Mouse (Mus musculus): Measurements from ENCODE around the gene Eno1.

Gene Eno1

DNA sequence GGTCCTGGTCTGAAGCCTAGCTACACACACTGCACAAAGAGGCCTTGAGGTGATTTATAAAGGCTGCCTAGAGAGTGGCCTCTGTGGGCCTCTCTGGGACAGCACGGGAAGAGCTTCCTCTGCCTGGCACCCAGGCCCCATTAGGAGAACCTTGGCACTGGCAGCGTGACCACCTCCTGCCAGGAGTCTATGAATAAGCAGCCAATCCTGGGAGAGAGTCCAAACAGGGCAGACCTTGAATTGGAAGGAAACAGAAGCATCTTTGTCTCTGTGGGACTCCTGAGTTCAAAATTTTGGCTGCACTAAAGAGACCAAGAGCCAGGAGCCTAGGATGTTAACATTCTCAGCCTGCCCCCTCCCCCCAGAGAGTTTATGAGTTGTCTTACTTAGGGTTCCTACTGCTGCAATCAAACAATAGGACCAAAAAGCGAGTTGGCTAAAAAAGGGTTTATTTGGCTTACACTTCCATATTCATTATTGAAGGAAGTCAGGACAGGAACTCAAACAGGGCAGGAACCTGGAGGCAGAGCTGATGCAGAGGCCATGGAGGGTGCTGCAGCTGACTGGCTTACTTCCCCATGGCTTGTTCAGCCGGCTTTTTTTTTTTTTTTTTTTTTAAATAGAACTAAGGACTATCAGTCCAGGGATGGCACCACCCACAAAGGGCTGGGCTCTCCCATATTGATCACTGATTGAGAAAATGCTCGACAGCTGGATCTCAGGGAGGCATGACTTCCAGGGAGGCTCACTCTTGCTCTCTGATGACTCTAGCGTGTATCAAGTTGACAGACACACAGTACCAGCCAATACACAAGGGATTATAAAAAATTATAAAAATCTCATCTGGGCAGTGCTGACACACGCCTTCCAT, 9.5 kb upstream of the Eno1 start:
- no peak for DNase-seq

DNA sequence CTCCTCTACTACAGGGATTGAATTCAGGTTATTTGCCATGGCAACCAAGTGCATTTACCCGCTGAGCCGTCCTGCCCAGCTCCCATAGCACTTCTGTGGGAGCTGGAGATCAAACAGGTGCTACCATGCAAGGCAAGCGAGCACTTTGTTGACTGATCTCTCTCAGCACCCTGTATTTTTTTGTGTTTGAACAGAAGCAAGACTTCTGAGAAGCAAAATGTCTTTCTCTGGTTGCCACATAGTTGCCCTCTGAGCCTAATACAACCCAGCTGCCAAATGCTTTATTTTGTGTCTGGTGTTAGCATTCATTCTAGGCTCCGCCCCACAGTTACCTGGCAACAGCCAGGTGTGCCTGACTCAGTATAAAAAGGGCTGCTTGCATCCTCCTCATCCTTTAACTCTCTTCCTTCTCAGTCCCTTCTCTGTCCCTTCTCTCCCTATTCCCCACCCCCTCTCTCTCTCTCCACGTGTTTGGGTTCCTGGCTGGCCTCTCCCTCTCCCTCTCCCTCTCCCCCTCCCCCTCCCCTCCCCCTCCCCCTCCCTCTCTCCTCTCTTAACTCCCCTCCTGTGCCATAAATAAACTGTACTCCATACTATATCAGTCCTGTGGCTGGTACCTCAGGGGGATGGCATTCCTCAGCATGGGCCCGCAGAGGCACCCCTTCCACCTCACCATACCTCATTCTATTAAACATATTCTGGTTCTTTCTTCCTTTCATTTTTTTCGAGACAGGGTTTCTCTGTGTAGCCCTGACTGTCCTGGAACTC, 7.8 kb upstream of the Eno1 start:
- no peak for DNase-seq

DNA sequence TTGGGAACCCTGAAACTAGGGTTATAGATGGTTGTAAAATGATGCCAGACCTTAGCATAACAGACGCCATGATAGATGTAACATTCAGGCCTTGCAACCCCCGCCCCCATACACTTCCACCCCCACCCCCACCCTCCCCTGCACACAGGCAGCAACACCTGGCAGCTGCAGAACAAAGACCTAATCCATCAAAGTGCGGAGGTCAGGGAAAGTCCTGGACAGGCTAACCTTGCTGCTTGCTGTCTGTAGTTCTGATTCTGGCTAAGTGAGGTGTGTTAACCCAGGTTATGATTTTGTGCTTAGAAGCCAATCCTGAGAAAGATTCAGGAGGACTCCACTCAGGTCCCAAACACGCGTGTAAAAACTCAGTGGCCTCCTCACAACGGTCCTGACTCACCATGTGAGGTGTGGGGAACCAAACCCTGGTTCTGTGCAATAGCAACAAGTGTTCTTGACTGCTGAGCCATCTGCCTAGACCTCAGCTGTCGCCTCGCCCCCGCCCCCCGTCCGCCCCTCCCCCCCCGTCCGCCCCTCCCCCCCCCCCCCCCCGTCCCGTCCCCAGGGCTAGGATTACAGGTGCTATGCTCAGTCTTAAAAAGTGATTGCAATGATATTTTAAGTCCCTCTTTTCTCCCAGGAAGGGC, 6.7 kb upstream of the Eno1 start:
- DNase-seq: no peak

DNA sequence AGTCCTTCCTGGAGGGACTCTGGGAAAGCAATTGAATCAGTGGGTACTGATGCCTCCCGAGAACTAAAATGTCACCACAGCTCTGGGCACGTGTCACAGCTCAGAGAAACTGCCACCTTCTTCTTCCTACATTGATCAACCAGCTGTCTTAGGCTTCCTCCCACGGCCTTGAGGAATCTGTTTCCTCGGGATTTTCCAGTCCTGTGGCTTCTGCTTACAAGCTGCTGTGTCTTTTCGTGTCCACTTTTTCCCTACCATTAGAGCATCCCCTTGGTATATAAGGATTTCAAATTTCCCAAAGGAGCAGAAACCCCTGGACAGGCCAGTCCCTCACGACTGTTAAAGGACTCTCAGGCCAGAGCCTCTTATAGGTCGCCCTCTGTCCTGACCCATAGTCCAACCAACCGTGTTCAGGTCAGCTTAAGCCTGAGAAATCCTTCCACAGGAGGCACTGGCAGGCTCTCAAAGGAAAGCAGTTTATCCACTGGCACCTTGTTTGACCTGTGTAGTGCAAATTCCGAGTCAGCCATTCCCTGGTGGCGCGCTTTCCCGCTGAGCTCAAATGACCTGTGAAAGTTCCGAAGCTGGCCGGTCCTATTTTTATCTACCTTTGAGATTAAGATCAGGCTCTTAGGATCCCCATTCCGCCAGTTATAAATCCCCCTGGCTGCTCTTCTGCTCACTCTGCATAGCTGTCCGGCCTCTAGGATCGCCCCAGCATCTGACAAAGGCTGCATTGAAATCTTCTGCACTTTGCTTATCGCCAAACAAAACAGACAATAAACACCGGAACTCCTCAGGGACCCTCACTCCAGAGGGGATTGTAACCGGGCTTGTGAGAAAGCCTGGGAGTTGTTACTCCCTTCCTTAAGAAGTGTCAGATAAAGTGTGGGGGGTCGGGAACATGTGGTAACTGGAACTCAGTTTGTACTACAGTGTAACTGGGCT, 5.8 kb upstream of the Eno1 start:
- no peak for DNase-seq

DNA sequence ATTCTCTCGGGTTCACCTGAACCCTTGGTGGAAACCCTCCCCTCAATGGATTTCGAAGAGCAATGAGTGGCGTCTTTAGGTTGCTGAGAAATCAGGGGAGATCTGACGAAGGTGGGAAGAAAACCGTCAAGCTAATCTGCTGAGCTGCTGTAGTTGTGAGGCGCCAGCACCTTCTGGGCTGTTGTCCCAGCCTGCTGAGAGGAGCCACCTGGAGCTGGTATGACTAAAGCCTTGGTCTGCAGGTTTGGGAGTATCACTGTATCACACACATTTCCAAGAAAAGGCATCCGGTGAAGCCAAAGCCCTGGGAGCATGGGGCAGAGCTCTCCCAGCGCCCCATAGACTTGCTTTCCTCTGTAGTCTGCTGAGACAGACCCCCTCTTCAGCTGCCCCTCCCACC, 4.7 kb upstream of the Eno1 start:
- DNase-seq: no peak

DNA sequence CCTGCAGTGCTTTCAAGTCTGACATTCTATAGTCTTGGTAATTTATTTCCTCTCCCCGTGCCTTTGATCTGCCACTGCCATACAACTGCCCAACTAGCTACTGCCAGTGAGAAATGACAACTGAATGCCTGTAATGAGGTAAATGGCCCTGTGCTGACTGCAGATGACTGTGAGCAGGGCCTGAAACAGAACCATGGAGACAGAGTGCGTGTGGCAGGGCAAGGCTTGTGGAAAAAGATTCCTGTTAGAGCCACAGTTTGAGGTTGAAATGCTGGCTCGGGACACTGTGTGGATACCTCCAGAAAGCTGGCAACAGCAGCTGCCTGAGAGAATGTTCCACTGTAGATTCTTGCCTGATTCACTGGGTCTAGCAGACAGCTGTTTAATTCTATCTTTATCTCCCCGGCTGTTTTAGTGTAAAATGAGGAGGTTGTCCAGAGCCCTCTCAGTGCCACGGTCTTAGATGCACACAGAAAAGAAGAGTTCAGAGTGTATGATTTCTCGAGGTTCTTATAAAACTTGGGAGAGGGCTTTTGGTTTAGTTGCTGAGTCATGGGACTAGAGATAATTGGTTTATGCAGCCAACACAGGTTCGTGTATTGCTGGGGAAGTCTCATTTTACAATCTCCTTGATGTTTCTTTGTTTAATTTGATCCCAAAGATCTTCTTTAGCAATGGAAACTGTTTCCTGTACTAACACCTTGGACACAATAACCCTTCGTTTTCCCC, 1.8 kb upstream of the Eno1 start:
- no peak for DNase-seq

DNA sequence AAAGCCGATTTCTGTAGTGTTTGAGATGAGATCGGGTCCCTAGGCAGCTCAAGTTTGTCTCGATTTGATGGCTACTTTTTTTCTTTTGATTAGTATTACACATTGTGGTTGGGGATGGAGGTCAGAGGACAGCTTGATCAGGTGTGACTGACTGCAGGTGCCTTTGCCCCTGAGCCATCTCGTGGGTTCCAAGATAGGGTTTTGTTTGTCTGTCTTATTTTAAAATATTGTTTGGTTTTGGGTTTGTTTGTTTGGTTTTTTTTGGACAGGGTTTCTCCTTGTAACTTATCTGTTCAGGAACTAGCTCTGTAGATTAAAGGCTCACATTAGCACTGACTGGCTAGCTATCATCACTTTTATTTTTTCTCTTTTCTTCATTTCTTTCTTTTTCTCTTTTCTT, 936 bp upstream of the Eno1 start:
- no peak for DNase-seq

DNA sequence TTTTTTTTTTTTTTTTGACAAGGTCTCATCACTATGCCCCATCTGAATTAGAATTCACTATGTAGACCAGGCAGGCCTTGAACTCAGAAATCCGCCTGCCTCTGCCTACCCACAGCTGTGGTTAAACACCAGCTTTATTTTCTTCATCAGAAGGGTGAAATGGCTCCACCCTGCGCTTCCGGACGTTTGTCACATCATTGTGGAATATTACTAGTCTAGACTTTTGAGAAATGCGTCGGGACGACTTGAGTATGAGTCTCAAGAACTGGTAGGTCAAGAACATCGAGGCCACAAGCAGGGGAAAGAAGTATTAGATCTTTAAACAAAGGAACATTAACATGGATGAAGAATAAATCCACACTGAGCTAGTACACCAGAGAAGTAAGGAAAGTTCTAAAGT, 490 bp upstream of the Eno1 start:
- DNase-seq: no peak

DNA sequence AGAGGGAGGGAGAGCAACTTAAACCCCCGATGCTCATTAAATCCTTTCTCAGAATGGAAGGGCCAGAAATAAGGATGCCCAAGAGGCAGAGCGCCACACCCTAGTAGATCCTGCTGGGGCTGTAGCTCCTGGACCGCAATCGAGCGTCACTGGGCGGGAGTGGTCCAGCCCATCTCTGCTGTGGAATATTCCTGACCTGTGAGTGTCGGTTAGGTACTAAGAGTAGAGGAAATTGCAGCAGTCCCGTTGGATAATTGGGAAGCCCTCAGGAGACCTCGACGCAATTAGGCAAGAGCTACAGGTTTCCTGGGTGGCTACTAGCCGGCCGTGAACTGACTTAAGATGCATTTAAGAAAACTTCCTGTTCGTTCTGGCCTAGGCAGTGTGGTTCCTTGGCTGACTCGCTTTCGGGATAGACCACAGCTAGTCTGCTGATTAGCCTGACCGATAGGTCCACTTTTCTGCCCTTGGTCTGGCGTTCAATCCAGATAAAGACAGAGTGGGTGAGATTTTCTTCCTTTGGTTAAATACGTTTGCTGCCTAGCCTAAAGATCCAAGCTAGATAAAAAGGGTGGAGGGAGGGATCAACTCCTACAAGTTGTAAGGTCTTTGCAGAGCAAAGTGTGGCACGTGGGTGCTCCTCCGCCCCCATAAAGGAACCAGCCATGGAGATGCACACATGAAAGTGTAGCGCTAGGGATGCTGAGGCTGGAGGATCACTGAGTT, 1.3 kb downstream of the Eno1 start:
- DNase-seq: peak in 1 of 2 experiments; percentile 34

DNA sequence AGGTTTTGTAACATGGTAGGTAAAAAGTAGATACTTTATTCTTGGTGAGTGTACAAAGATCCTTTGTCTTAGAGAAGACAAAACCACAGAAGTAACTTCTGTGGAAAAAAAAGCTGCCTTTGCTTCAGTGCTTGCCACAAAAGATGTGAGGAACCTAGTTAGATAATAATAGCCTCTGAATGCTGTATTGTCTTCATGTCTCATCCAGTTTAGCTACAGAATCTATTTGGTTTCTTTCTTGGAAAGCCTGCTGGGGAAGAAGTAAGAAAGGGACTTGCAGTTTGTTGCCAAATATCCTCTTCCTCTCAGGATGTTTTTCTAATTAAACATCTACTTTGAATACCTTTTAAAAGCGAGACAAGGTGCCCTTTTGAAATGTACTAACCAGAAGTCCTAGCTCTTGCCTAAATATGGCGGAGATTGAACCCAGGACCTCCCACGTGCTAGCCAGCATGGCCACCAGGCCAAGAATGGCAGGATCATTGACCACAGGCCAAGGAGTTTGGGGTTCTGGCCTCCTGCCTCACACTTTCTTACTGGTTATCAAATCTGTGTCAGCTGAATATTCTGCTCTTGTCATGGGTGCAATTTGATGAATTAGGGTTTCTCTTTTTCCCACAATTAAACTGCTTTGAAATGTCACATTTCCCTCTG, 2.0 kb downstream of the Eno1 start:
- no peak for DNase-seq

DNA sequence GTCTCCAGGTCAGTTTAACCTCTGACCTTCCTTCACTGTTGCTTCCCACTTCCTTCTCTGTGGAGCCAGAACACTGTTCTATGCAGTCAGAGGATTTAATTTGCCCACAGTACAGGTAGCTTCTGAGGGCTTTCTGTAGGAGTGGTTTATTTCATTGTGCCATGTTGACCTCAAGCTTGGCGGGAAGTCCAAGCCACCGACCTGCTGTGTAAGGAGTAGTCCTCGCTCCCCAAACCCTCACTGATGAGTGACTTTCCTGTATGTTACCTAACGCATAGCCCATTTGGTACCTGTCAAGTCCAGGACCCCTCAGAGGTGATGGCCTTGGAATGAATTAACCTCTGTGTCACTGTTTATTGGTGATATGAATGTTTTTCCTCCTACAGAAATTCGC, 2.6 kb downstream of the Eno1 start:
- DNase-seq: no peak

DNA sequence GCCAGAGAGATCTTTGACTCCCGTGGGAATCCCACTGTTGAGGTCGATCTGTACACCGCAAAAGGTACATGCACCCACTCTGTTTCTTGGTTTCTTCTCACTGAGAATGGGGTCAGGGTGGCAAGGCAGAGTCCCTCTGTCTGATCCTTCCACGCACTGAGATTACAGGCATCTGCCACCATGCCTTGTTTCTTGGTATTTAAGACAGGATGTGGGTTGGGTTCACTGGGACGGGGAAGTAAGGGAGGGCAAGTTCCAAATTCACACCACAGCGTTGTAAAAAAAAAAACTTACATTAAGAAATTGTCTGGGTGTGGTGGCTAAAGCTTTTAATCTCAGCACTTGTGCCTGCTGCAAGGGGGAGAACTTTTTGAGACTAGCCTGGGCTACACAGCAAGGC, 3.0 kb downstream of the Eno1 start:
- peak in 1 of 2 experiments; percentile 14 for DNase-seq

DNA sequence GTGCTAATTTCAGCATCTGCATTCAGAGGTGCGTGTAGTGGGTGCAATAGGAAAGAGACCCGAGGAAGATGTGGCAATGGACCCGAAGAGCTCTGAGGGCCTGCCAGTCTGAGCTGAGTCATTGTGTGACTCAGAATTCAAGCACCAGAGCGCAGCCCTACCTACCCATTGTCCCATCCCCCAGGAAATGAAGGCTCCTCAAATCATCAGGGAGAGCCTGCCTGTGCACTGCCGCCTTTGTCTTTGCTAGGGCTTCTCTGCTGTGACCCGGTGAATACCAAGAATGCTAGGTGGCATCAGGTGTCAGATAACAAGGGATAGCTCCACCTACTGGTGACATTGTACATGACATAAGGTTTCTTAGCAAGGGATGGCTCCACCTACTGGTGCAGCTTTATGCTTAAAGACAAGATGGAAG, 3.4 kb downstream of the Eno1 start:
- DNase-seq: peak; percentile 41 to 69

DNA sequence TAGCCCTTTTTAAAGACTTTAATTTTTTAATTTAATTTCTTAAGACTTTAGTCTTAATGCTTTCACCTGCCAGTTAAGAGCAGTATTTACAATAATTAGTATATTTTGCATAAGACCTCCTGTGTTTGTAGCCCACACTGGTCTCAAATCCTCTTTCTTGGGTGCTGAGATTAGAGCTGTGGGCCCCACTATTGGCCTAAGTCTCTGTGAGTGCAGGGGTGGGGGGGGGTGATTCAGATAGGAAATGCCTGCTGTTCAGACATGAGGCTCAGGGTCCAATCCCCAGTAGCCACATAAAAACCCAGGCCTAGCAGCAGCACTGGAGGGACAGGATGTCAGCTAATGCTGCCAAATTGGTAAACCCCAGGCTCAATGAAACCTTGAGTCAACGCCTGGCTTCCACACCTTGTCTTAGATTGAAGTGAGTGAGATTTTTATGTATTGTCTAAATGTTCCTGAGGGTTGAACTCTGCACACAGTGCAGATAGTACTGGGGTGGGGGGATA, 3.9 kb downstream of the Eno1 start:
- DNase-seq: no peak

DNA sequence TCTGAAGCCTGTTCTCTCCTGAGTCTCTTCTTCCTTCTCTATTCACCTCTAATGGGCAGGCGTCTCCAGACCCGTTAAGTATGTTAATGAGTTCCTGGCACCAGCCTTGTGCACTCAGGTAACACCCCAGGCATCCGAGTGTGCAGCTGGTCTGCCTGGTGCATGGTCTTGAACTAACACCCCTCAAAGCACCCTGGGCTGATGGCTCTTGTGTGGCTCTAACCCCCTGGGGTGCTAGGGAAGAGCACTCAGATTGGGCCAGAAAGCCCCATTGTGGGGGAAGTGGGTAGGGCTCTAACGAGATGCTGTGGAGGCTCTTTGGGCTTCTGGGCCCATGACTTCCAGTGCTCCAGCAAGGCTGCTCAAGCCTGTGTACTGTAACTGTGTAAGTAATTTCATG, 5.2 kb downstream of the Eno1 start:
- DNase-seq: no peak

DNA sequence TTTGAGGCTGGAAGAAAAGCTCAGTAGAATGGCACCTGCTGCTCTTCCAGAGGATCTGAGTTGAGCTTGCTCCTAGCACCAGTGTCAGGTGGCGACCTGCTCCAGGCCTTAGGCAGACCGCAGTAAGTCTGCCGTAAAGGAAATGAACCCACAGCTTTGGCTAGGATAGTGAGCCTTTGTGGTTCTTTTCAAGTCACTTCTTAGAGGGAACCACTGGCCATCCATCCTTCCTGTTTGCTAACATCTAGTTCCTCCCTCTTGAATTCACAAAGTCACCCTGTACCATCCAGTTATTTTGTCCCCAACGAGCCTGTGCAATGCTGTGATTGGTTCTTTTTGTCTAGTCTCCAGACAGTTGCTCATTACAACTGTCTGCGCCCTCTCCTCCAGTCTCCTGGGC, 6.2 kb downstream of the Eno1 start:
- no peak for DNase-seq

DNA sequence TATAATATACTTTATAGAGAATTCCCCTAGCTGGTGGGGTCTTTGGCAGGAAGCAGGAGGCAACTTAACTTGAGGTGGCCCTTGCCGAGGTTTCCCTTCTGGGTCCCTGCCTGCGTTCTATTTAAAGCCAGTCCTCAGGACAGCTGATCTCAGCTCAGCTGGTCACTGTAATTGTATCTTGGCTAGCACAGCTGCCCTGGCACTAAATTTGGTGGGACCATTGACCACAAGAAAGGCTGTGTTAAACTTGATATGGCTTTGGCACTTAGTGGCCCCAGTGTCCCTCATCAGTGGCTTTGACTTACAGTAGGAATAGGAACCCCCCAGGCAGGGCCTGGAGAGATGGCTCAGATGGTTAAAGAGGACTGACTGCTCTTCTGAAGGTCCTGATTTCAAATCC, 9.4 kb downstream of the Eno1 start:
- DNase-seq: no peak

DNA sequence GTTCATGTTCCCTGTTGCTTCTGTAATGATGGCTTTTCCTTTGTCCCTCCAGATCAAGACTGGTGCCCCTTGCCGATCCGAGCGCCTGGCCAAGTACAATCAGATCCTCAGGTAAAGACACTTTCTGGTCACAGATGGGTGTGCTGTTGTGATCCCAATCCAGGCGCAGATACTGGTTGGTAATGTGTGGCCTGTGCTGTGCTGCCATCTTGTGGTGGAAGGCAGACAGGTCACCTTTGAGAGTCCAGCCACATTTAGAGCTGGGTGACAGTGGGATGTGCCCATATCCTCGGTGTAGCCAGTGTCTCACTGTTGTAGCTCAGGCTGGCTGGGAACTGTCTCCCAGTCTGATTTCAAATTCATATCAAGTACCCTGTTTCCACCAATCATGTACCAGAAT, 11.5 kb downstream of the Eno1 start:
- DNase-seq: peak; percentile 27 to 61

DNA sequence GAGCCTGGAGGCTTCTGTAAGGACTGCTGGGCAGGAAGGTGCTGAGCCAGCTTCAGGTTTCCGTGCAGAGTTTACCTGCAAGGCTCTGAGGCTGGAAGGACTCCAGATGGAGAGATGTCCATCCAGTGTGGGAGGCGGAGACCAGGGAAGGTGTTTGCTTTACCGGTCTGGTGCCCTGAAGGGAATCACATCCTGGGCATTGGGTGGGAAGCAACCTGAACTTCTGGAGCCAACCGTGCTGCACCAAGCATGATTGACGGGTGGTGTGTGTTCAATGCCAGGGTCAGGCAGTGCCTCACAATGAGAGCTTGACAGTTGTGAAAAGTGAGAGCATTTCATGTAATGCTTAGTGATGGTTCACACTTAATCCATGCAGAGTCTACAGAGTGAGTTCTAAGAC, 12.4 kb downstream of the Eno1 start:
- DNase-seq: no peak

DNA sequence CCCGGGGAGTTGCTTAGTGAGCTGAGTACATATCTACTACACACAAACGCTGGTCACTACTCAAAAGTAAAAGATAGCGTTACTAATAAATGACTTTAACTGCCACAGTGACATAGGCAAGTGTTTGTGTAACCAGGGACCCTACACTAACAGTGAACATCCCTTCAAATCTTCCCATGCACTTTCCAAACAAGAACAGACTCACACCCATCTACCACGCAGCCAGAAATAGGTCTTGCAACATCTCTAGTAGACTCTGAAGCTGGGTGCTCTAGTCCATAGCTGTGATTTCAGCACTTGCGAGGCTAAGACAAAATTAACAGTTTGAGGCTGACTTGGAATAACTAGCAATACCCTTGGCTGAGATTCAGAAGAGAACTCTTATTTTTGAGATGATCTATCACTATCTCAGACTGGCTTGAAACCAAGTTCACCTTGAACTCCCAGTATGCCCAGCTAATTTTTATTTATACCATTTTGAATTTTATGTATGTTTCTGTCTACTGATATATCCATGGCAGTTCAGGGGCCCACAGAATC, 13.3 kb downstream of the Eno1 start:
- DNase-seq: no peak
